Mouse (Mus musculus): Measurements from ENCODE around the gene H2afj.

- no peak for TF ChIP-seq CTCF (IDR thresholded peaks at IDR 0.05; ENCODE audit: low read depth)
- no peak for TF ChIP-seq EP300 (optimal IDR thresholded peaks at IDR 0.05)
These were observed 46.3 kb downstream of the H2afj start for GRCm38 (mm10) chr6:136854361-136854781.
